Mouse (Mus musculus) liver, embryonic 14.5 days (tissue): ENCODE measurements around the gene Cacnb2.

ENCODE experiments used
- CTCF ChIP-seq: IDR thresholded peaks from 2 replicates; pipeline ENCODE4 v1.5.1; 2016; ENCODE audit warnings: antibody characterized with exemption, low read depth, control low read depth
- EP300 ChIP-seq: IDR thresholded peaks from 2 replicates; pipeline ENCODE4 v1.6.1; 2016; ENCODE audit warnings: antibody characterized with exemption, low read depth

GRCm38 (mm10) chr2:14684231-14684630, 81.3 kb downstream of the Cacnb2 start:
- TF ChIP-seq CTCF, result no peak
- TF ChIP-seq EP300, result no peak
